Mouse (Mus musculus) bone marrow macrophage, adult 2 months (primary cell): ENCODE measurements around the gene Pycr2. TPM values are rescaled to one million over a fixed set of nuclear protein-coding genes. Genes with fewer than 3 reads are reported as not detected.

Source experiments
- H3K27ac ChIP-seq: 2 replicates; pipeline ENCODE4 v1.5.1; 2012; ENCODE audit warnings: low read depth, low read length; ENCODE audit not compliant: insufficient read depth
- H3K4me1 ChIP-seq: 2 replicates; pipeline ENCODE4 v1.6.1; 2012; ENCODE audit warnings: low read length; ENCODE audit not compliant: control insufficient read depth, insufficient read depth
- H3K4me3 ChIP-seq: 2 replicates; pipeline ENCODE4 v1.5.1; 2012; ENCODE audit warnings: mild to moderate bottlenecking, low read length, moderate library complexity; ENCODE audit not compliant: insufficient read depth
- CTCF ChIP-seq: IDR thresholded peaks from 2 replicates; pipeline ENCODE4 v1.5.1; 2012; ENCODE audit warnings: low read depth, mild to moderate bottlenecking, low read length, moderate library complexity
- POLR2A ChIP-seq: IDR thresholded peaks from 2 replicates; pipeline ENCODE4 v1.6.1; 2012; ENCODE audit warnings: mild to moderate bottlenecking, low read depth, low read length, borderline replicate concordance
- polyA plus RNA-seq: library from polyadenylated mRNA; stranded (reverse); fragments of >200 nt; gene quantifications from 2 replicates; pipeline ENCODE4 v1.2.4, GENCODE M21; 2012; ENCODE audit not compliant: missing spikeins, insufficient read depth, insufficient read length

Gene Pycr2
- polyA plus RNA-seq, 1 experiment = 19.2 TPM

- H3K4me3 ChIP-seq = peak overlapping the region; percentile 54
- peaks cover 9% of the 10 kb centered on the region for H3K4me1 ChIP-seq
- peak overlapping the region; percentile 63 for H3K27ac ChIP-seq
Measured at GRCm38 (mm10) chr1:180903666-180904038, 441 bp upstream of the Pycr2 start.

GRCm38 (mm10) chr1:180904815-180905080 lies 655 bp downstream of the Pycr2 start:
- Histone ChIP-seq H3K27ac (peak overlapping the region; percentile 36), H3K4me3 (peak overlapping the region; percentile 88), H3K4me1 (peaks cover 9% of the 10 kb centered on the region)
- TF ChIP-seq CTCF (no peak), POLR2A (no peak)

More at GRCm38 (mm10) chr1:180903666-180904038, 441 bp upstream of the Pycr2 start:
- TF ChIP-seq CTCF (no peak), POLR2A (no peak)

DNA sequence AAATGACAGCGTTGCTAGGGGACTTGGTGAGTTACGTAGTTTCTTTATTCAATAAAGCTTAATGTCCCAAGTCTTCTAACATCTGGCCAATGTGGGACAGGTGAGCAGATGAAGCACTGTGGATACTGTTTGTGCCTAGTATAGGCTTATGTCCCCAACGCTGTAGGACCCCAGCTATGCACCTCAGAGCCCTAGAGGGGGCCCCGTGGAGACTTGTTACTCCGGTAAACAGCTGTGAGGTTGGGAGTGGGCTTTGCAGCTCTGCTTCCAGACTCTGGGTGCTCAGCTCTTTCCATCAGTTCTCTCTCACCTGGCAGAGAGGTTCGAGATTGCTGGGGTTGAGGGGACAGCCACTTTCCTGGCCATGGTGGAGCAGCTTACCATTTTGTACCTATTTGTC lies 1.2 kb downstream of the Pycr2 start:
- Histone ChIP-seq H3K27ac (no peak overlapping the region), H3K4me1 (peaks cover 9% of the 10 kb centered on the region), H3K4me3 (peak overlapping the region; percentile 19; the same call in 1 of the 2 replicates)
- TF ChIP-seq POLR2A (no peak), CTCF (no peak)

DNA sequence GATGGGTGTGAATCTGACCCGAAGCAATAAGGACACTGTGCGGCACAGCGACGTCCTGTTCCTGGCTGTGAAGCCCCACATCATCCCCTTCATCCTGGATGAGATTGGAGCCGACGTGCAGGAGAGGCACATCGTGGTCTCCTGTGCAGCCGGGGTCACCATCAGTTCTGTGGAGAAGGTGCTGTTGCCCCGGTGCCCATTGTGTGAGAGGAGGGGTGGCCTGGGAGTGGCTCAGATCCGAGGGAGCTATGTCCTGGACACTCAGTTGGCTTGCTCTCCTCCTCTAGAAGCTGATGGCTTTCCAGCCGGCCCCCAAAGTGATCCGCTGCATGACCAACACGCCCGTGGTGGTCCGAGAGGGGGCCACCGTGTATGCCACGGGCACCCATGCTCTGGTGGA lies 1.8 kb downstream of the Pycr2 start:
- H3K4me1 ChIP-seq = peaks cover 9% of the 10 kb centered on the region
- no peak overlapping the region for H3K4me3 ChIP-seq
- TF ChIP-seq POLR2A = no peak
- no peak for TF ChIP-seq CTCF
- H3K27ac ChIP-seq = no peak overlapping the region

GRCm38 (mm10) chr1:180906461-180907147 lies 2.5 kb downstream of the Pycr2 start:
- Histone ChIP-seq H3K4me1 (peaks cover 9% of the 10 kb centered on the region), H3K27ac (no peak overlapping the region), H3K4me3 (no peak overlapping the region)
- no peak for TF ChIP-seq CTCF
- TF ChIP-seq POLR2A = no peak

DNA sequence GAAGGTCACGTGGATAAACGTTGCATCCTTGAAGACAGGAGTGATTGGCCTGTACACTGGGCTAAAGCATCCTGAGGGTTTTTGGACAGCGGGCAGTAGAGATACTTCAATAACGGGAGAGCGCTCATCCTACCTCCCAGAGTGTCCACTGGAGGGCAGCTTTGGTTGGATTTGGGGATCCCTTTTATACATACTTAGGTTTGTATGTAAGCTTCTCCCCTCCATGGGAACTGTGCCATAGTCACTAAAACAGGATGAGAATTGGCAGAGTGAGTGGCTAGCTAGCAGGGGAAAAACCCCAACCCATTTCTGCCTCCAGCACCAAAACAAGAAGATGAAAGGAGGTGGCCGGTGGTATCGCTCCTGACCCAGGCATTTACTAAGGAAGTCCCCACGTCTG lies 7.0 kb downstream of the Pycr2 start:
- Histone ChIP-seq H3K4me3 (no peak overlapping the region), H3K4me1 (peaks cover 2% of the 10 kb centered on the region; the same call in 1 of the 2 replicates), H3K27ac (no peak overlapping the region)
- TF ChIP-seq CTCF (no peak; the same call in 1 of the 2 replicates), POLR2A (no peak)

DNA sequence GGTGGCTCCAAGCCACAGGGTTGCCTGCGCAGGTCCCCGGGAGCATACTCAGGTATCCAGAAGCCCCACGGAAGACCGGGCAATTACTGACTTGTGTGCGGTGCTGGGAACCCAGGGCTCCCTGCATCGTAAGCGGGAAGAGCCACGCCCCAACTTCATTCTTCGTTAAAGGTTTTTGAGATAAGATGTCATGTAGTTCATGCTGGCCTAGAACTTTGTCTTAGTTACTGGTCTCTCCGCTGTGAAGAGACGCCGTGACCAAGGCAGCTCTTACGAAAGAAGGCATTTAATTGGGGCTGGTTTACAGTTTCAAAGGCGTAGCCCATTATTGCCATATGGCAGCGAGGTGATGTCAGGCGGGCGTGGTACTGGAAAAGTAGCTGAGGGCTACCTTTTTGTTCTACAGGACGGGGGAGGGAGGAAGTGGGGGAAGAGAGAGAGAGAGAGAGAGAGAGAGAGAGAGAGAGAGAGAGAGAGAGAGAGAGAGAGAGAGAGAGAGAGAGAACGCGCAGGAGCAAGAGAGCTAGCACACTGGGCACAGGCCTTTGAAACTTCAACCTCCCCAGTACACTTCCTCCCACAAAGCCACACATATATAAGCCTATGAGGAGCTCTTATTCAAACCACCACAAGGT lies 7.7 kb downstream of the Pycr2 start:
- Histone ChIP-seq H3K4me3 (no peak overlapping the region), H3K27ac (no peak overlapping the region), H3K4me1 (peaks cover 2% of the 10 kb centered on the region; the same call in 1 of the 2 replicates)
- no peak for TF ChIP-seq POLR2A
- TF ChIP-seq CTCF = no peak

- TF ChIP-seq POLR2A = no peak
- TF ChIP-seq CTCF = no peak
- no peak overlapping the region for H3K27ac ChIP-seq
Measured at GRCm38 (mm10) chr1:180912792-180913191, 8.7 kb downstream of the Pycr2 start.

DNA sequence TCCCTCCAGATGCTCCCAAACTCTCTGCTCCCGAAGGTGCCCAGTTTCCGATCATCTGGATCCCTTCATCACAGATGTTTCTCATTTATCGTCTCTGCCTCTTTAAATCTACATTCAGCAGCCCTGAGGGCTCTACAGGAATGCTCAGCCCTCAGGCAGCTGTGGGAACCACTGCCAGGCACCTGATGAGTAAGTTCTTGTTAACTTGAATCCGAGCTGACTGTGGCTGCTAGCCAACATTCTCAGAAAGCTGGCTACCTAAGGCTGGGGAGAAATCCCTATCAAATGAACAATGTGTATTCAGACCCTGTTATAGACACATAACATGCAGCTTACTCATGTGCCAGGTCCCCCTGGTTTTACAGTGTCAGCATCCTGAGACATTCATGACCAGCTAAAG lies 9.7 kb downstream of the Pycr2 start:
- no peak overlapping the region for H3K27ac ChIP-seq
- no peak overlapping the region for H3K4me3 ChIP-seq
- TF ChIP-seq CTCF = no peak
- no peak for TF ChIP-seq POLR2A
- H3K4me1 ChIP-seq = peaks cover 2% of the 10 kb centered on the region; the same call in 1 of the 2 replicates

More at GRCm38 (mm10) chr1:180912792-180913191, 8.7 kb downstream of the Pycr2 start:
- Histone ChIP-seq H3K4me1 (peaks cover 2% of the 10 kb centered on the region; the same call in 1 of the 2 replicates), H3K4me3 (no peak overlapping the region)

DNA sequence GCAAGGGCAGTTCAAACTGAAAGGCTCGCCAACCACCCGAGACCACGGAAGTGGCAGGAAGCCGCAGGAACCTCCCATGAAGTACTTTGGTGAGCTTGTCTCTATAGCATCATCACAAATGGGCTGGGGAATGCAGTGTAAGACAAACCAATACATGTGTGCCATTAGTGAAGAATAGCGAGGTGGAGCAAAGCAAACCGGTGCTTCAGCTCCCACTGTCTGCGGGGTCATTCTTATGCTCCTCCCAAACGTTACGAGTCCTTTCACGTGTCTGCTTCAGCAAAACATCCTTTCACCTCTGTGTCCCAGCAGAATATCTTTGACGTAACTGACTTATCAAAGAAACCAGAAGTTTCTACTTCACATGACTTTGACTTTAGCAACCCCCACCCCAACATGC lies 12.3 kb downstream of the Pycr2 start:
- H3K27ac ChIP-seq = no peak overlapping the region
- peaks cover 4% of the 10 kb centered on the region for H3K4me1 ChIP-seq
- no peak overlapping the region for H3K4me3 ChIP-seq
- no peak for TF ChIP-seq CTCF
- no peak for TF ChIP-seq POLR2A
